Mouse (Mus musculus): Measurements from ENCODE around the gene Hnrnph1.

Gene Hnrnph1

DNA sequence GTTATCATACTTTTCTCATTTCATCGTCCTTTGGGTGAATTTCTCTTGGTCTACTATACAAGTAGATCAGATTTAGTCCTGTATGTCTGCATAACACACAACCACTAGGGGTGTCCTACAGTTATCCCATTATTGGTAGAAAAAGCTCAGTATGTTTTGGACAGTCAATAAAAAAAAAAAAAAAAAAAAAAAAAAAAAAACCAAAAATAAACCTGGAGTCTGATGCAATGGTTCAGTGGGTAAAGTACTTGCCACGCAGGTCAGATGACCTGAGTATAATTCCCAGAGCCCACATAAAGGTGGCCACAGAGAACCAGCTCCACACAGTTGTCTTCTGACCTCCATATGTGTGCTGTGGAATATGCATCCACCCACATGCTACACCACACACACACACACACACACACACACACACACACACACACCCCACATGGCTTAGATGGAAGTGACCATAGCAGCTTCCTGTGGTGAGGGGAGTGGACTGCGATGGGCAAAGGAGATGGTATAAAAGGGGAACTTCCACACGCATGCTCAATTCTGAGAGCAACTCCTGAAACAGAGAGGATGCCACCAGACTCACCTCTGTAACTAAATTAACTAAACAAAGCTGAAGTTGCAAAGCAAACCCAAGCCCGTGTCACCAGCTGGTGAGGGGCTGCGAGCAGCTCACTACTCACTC, 38.9 kb downstream of the Hnrnph1 start:
- DNase-seq = no peak

GRCm38 (mm10) chr11:50417856-50418255, 41.1 kb downstream of the Hnrnph1 start:
- DNase-seq = no peak

DNA sequence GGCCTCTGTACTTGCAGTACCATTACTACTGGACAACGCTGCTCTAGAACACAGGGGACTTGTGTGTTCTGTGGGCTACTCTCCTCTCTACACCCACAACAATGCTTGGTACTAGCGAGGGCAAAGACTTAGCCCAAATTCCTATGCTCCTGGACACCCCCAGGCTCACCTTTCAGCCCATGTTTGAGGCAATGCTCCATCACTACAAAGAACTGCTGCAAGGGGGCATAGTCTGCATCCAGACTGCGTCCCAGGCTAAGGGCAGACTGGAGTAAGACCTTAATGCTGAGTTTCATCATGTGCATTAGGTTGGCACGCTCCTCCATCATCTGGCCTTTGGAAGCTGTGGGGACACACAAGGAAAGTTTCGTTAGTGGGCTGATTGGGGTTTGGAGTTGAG, 44.7 kb downstream of the Hnrnph1 start:
- DNase-seq = no peak

GRCm38 (mm10) chr11:50421934-50422780, 45.4 kb downstream of the Hnrnph1 start:
- DNase-seq = peak; percentile 43

DNA sequence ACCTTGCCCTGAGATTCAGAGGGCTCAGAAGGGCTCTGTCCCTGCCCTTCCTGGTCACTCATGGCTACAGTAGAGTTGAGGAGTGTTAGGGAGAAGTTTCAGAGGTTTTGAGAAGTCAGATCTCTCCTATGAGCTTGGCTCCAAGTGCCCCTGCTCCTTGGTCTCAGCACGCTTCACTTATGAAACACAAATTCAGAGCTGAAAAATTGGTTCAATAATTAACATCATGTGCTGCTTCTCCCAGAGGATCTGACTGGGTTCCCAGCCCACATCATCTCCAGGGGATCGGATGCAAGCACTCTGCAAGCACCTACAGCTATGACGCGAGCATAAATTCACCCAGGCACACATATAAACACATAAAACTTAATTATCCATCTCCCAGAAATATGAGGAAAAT, 49.3 kb downstream of the Hnrnph1 start:
- DNase-seq = no peak

DNA sequence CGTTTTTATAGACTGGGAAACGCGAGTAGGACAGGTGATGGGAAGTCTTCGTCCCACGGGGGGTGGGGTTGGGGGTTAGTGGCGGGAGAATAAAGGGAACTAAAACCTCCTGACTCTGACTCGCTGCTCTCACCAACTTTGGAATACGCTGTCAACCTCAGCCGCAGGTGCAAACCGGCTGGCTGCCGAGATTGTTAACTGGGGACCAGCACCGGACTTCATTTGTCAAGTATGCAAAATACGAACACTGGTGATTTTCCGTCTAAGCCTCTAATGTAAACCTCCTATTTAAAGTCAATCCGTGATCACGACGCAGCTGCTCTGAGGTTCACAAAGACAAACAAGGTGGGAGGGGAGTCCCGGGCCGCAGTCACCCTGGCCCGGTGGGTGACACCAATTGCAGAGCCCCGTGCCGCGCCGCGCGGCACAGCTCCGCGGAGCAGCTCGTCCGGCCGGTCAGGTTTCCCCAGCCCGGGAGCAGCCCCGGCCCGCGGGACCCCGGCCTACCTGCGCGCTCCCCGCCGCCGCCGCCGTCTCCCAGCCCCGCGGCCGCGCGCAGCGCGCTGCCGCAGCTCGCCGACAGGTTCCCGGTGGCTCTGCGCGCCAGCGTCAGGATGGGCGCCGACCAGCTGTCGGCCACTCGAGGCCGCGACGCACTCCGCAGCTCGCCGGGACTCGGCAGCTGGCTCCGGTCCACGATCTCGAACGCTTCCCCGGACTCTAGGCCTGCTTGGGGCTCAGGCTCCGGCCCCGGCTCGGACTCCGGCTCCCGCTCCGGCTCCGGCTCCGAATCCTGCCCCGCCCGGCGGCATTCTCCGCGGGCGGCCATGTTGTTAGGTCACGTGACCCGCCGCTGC, 53.7 kb downstream of the Hnrnph1 start, which contains the start of gene Rufy1:
Gene Rufy1 (minus strand): TSS at position 849 of the 857 bp plus-strand sequence.
- DNase-seq = peak; percentile 87

GRCm38 (mm10) chr11:50431134-50432068, 54.6 kb downstream of the Hnrnph1 start:
- DNase-seq = no peak

GRCm38 (mm10) chr11:50432069-50432440, 55.3 kb downstream of the Hnrnph1 start:
- DNase-seq = no peak

DNA sequence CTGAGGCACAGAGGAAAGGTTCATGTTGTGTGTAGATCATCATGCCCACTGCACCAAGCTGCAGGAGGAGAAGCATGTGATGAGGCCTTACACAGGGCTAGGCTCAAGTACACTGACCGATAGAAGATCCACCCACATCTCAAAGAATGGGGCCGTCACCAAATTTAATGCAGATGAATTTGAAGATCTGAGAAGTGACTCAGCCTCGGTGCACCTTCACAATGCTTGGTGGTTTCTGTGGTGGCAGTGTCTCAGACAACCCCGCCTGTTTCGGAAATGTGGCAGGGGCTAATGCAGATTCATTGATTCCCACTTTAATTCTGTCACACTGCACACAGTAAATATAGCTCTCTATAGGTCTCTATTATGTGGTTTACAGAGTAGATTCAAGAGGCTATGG, 56.1 kb downstream of the Hnrnph1 start:
- DNase-seq = no peak

All from kidney, adult 11 months (tissue).